Mouse (Mus musculus) bone marrow, adult 2 months (tissue): Measurements from ENCODE around the gene Ddc.

Experiments
- CTCF ChIP-seq: fragments of 200-500 bp; IDR thresholded peaks from 2 replicates; pipeline ENCODE4 v1.5.1; 2011; ENCODE audit warnings: low read length, control low read depth; ENCODE audit not compliant: control insufficient read depth, insufficient read depth
- POLR2A ChIP-seq: fragments of 200-500 bp; IDR thresholded peaks from 2 replicates; pipeline ENCODE4 v1.6.1; 2011; ENCODE audit warnings: low read depth, mild to moderate bottlenecking, control low read depth, low read length, borderline replicate concordance; ENCODE audit not compliant: control insufficient read depth

- TF ChIP-seq CTCF (no peak), POLR2A (no peak)
Observed at GRCm38 (mm10) chr11:11885246-11885643, 12.7 kb downstream of the Ddc start.
